Mouse (Mus musculus): Measurements from ENCODE around the gene Rtp4. TPM values are rescaled to one million over a fixed set of nuclear protein-coding genes. Genes with fewer than 3 reads are reported as not detected.

Gene Rtp4
- polyA plus RNA-seq, 1 experiment = 0.49 TPM

GRCm38 (mm10) chr16:23550346-23550980, 30.4 kb downstream of the Rtp4 start:
- H3K4me1 ChIP-seq (ENCODE audit: control insufficient read depth, insufficient read depth, low read length) = no peaks in the 10 kb centered on the region
- H3K4me3 ChIP-seq (ENCODE audit: control insufficient read depth, low read depth, low read length) = no peak overlapping the region
- TF ChIP-seq POLR2A (IDR thresholded peaks at IDR 0.05; ENCODE audit: control insufficient read depth, low read depth, low read length) (no peak), CTCF (IDR thresholded peaks at IDR 0.05; ENCODE audit: control insufficient read depth, insufficient read depth, insufficient replicate concordance, low read depth, low read length) (peak; percentile 85; the same call in 1 of the 2 replicates)
- H3K27me3 ChIP-seq (ENCODE audit: control insufficient read depth, insufficient read depth, low read length) = no peaks in the 10 kb centered on the region
- no peak overlapping the region for H3K27ac ChIP-seq (ENCODE audit: control insufficient read depth, insufficient read depth, low read depth, low read length)
- no peaks in the 10 kb centered on the region for H3K36me3 ChIP-seq (ENCODE audit: control insufficient read depth, insufficient read depth, low read length)

DNA sequence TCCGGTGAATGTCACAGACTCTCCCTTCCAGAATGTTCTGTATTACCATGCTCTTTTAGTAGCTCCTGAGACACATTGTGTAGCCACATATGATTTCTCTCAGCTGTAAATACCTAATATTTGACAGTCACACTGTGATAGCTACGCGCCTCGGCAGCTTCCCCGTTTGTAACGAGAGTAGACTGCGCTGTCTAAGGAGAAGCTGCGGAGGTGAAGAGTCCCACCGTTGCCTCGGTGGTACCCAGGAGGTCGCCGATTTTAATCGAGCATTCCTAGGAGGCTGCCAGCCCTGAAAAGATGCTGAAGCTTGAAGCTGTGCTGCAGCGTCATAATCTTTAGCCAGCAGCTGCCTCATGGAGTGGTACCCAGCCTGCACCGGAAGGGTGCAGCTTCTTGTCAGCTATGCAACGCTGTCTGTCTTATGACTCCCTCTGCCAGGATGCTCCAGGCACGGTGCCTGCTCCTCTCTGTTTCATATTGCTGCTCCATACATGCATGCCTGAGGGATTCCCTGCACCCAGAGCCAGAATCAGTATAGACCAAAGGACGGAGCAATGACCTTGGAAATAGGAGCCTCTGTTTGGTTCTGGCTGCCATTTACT, 31.0 kb downstream of the Rtp4 start:
- H3K4me3 ChIP-seq (ENCODE audit: control insufficient read depth, low read depth, low read length) = no peak overlapping the region
- H3K27ac ChIP-seq (ENCODE audit: control insufficient read depth, insufficient read depth, low read depth, low read length) = no peak overlapping the region
- TF ChIP-seq POLR2A (IDR thresholded peaks at IDR 0.05; ENCODE audit: control insufficient read depth, low read depth, low read length) (no peak), CTCF (IDR thresholded peaks at IDR 0.05; ENCODE audit: control insufficient read depth, insufficient read depth, insufficient replicate concordance, low read depth, low read length) (no peak)
- H3K4me1 ChIP-seq (ENCODE audit: control insufficient read depth, insufficient read depth, low read length) = no peaks in the 10 kb centered on the region
- H3K36me3 ChIP-seq (ENCODE audit: control insufficient read depth, insufficient read depth, low read length) = no peaks in the 10 kb centered on the region
- no peaks in the 10 kb centered on the region for H3K27me3 ChIP-seq (ENCODE audit: control insufficient read depth, insufficient read depth, low read length)

GRCm38 (mm10) chr16:23554673-23555072, 34.6 kb downstream of the Rtp4 start:
- Histone ChIP-seq H3K27ac (ENCODE audit: control insufficient read depth, insufficient read depth, low read depth, low read length) (no peak overlapping the region), H3K4me1 (ENCODE audit: control insufficient read depth, insufficient read depth, low read length) (no peaks in the 10 kb centered on the region), H3K27me3 (ENCODE audit: control insufficient read depth, insufficient read depth, low read length) (no peaks in the 10 kb centered on the region), H3K4me3 (ENCODE audit: control insufficient read depth, low read depth, low read length) (no peak overlapping the region), H3K36me3 (ENCODE audit: control insufficient read depth, insufficient read depth, low read length) (no peaks in the 10 kb centered on the region)
- TF ChIP-seq CTCF (IDR thresholded peaks at IDR 0.05; ENCODE audit: control insufficient read depth, insufficient read depth, insufficient replicate concordance, low read depth, low read length) (no peak), POLR2A (IDR thresholded peaks at IDR 0.05; ENCODE audit: control insufficient read depth, low read depth, low read length) (no peak)

GRCm38 (mm10) chr16:23557195-23557594, 37.1 kb downstream of the Rtp4 start:
- TF ChIP-seq POLR2A (IDR thresholded peaks at IDR 0.05; ENCODE audit: control insufficient read depth, low read depth, low read length) = no peak
- no peak for TF ChIP-seq CTCF (IDR thresholded peaks at IDR 0.05; ENCODE audit: control insufficient read depth, insufficient read depth, insufficient replicate concordance, low read depth, low read length)
- H3K4me1 ChIP-seq (ENCODE audit: control insufficient read depth, insufficient read depth, low read length) = no peaks in the 10 kb centered on the region
- H3K27me3 ChIP-seq (ENCODE audit: control insufficient read depth, insufficient read depth, low read length) = no peaks in the 10 kb centered on the region
- no peak overlapping the region for H3K27ac ChIP-seq (ENCODE audit: control insufficient read depth, insufficient read depth, low read depth, low read length)
- no peak overlapping the region for H3K4me3 ChIP-seq (ENCODE audit: control insufficient read depth, low read depth, low read length)
- no peaks in the 10 kb centered on the region for H3K36me3 ChIP-seq (ENCODE audit: control insufficient read depth, insufficient read depth, low read length)

DNA sequence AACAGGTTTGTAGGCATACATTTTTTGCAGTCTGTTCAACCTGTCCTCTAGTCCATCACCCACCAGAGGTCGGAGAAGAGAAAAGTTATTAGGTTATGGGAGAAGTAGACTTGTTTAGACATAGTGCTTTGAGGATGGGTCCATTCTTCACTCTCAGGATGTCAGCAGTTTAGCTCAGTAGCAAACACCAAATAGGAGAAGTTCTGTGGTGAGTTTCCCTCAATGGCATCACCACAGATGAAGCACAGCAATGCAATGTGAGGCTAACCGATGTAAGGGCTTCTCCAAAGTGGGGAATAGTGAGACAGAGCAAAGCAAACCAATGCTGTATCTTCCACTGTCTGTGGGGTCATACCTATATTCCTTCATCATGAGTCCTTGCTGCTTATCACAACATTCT, 37.6 kb downstream of the Rtp4 start:
- Histone ChIP-seq H3K27me3 (ENCODE audit: control insufficient read depth, insufficient read depth, low read length) (no peaks in the 10 kb centered on the region), H3K36me3 (ENCODE audit: control insufficient read depth, insufficient read depth, low read length) (no peaks in the 10 kb centered on the region), H3K4me3 (ENCODE audit: control insufficient read depth, low read depth, low read length) (no peak overlapping the region), H3K27ac (ENCODE audit: control insufficient read depth, insufficient read depth, low read depth, low read length) (no peak overlapping the region), H3K4me1 (ENCODE audit: control insufficient read depth, insufficient read depth, low read length) (no peaks in the 10 kb centered on the region)
- TF ChIP-seq POLR2A (IDR thresholded peaks at IDR 0.05; ENCODE audit: control insufficient read depth, low read depth, low read length) (no peak), CTCF (IDR thresholded peaks at IDR 0.05; ENCODE audit: control insufficient read depth, insufficient read depth, insufficient replicate concordance, low read depth, low read length) (no peak)

GRCm38 (mm10) chr16:23568369-23568958, 48.4 kb downstream of the Rtp4 start:
- no peak overlapping the region for H3K4me3 ChIP-seq (ENCODE audit: control insufficient read depth, low read depth, low read length)
- no peak for TF ChIP-seq CTCF (IDR thresholded peaks at IDR 0.05; ENCODE audit: control insufficient read depth, insufficient read depth, insufficient replicate concordance, low read depth, low read length)
- TF ChIP-seq POLR2A (IDR thresholded peaks at IDR 0.05; ENCODE audit: control insufficient read depth, low read depth, low read length) = no peak
- H3K27me3 ChIP-seq (ENCODE audit: control insufficient read depth, insufficient read depth, low read length) = no peaks in the 10 kb centered on the region
- H3K4me1 ChIP-seq (ENCODE audit: control insufficient read depth, insufficient read depth, low read length) = no peaks in the 10 kb centered on the region
- no peaks in the 10 kb centered on the region for H3K36me3 ChIP-seq (ENCODE audit: control insufficient read depth, insufficient read depth, low read length)
- H3K27ac ChIP-seq (ENCODE audit: control insufficient read depth, insufficient read depth, low read depth, low read length) = no peak overlapping the region

- no peak for TF ChIP-seq CTCF (IDR thresholded peaks at IDR 0.05; ENCODE audit: control insufficient read depth, insufficient read depth, insufficient replicate concordance, low read depth, low read length)
- TF ChIP-seq POLR2A (IDR thresholded peaks at IDR 0.05; ENCODE audit: control insufficient read depth, low read depth, low read length) = no peak
- no peaks in the 10 kb centered on the region for H3K36me3 ChIP-seq (ENCODE audit: control insufficient read depth, insufficient read depth, low read length)
- H3K27me3 ChIP-seq (ENCODE audit: control insufficient read depth, insufficient read depth, low read length) = no peaks in the 10 kb centered on the region
- H3K27ac ChIP-seq (ENCODE audit: control insufficient read depth, insufficient read depth, low read depth, low read length) = no peak overlapping the region
- H3K4me3 ChIP-seq (ENCODE audit: control insufficient read depth, low read depth, low read length) = no peak overlapping the region
- H3K4me1 ChIP-seq (ENCODE audit: control insufficient read depth, insufficient read depth, low read length) = no peaks in the 10 kb centered on the region
These were observed 54.5 kb downstream of the Rtp4 start for GRCm38 (mm10) chr16:23574561-23574960.
